Mouse (Mus musculus) hindbrain, embryonic 14.5 days (tissue): ENCODE results near the gene Sirt3. TPM values are rescaled to one million over a fixed set of nuclear protein-coding genes. Genes with fewer than 3 reads are reported as not detected.

Experiments
- ATAC-seq: fragments of 200-750 bp; cut with Nextera tagmentation; 2 replicates; pipeline ENCODE4 v1.8.0; 2017; ENCODE audit warnings: moderate number of reproducible peaks, mild to moderate bottlenecking, moderate TSS enrichment, moderate library complexity; ENCODE audit not compliant: low FRiP score
- DNase-seq: peaks from one replicate; pipeline ENCODE4 v3.0.0-alpha.2; 2015; ENCODE audit warnings: low spot score
- H3K27ac ChIP-seq: fragments of 300-500 bp; sonication (generic); 2 replicates; pipeline ENCODE4 v1.5.1; 2014; ENCODE audit warnings: mild to moderate bottlenecking, moderate library complexity
- H3K27me3 ChIP-seq: fragments of 300-500 bp; sonication (generic); 2 replicates; pipeline ENCODE4 v1.6.1; 2014; ENCODE audit warnings: mild to moderate bottlenecking, low read length, mixed read lengths; ENCODE audit not compliant: control insufficient read depth, insufficient read depth
- H3K36me3 ChIP-seq: fragments of 300-500 bp; sonication (generic); replicated peaks from 2 replicates; pipeline ENCODE4 v1.6.1; 2014; ENCODE audit not compliant: control insufficient read depth, insufficient read depth
- H3K4me1 ChIP-seq: fragments of 300-500 bp; sonication (generic); replicated peaks from 2 replicates; pipeline ENCODE4 v1.6.1; 2014; ENCODE audit warnings: antibody characterized with exemption, low read length, mixed read lengths; ENCODE audit not compliant: control insufficient read depth, insufficient read depth
- H3K4me2 ChIP-seq: fragments of 300-500 bp; sonication (generic); replicated peaks from 2 replicates; pipeline ENCODE4 v1.6.1; 2014; ENCODE audit warnings: mild to moderate bottlenecking, moderate library complexity
- H3K4me3 ChIP-seq: fragments of 300-500 bp; sonication (generic); replicated peaks from 2 replicates; pipeline ENCODE4 v1.5.1; 2014; ENCODE audit warnings: mild to moderate bottlenecking, low read length
- H3K9ac ChIP-seq: fragments of 300-500 bp; sonication (generic); 2 replicates; pipeline ENCODE4 v1.6.1; 2014
- H3K9me3 ChIP-seq: fragments of 300-500 bp; sonication (generic); 2 replicates; pipeline ENCODE4 v1.6.1; 2016; ENCODE audit warnings: low read length; ENCODE audit not compliant: control insufficient read depth
- WGBS: fragments of 180-500 bp; shearing (Covaris S2); extraction: QIAGEN DNeasy Blood & Tissue Kit; methylation state at CpG from one replicate; pipeline ENCODE4 v1.1.7; 2014; 5-methylcytosine and 5-hydroxymethylcytosine counted together
- polyA plus RNA-seq: library from polyadenylated mRNA; unstranded; fragments of >200 nt; fragmentation: Nextera tagmentation; extraction: Ambion mirVana; gene quantifications from 2 replicates; pipeline ENCODE4 v1.2.1, GENCODE M21; 2014

Gene Sirt3
- polyA plus RNA-seq, 1 experiment from 2014 or later, result 47.5 TPM

GRCm38 (mm10) chr7:140877364-140877763 is 4.7 kb downstream of the Sirt3 start:
- no peak overlapping the region for H3K27ac ChIP-seq
- H3K27me3 ChIP-seq, result no peaks in the 10 kb centered on the region
- peaks cover 30% of the 10 kb centered on the region for H3K36me3 ChIP-seq
- DNase-seq, result no peak
- peaks cover 8% of the 10 kb centered on the region for H3K4me1 ChIP-seq
- H3K9me3 ChIP-seq, result no peaks in the 10 kb centered on the region
- 84% methylated on average over 6 of the region's 6 CpGs for WGBS
- ATAC-seq, result no peak
- no peak overlapping the region for H3K9ac ChIP-seq
- no peak overlapping the region for H3K4me3 ChIP-seq
- no peak overlapping the region for H3K4me2 ChIP-seq

GRCm38 (mm10) chr7:140874224-140874623 is 7.9 kb downstream of the Sirt3 start:
- H3K4me1 ChIP-seq, result no peaks in the 10 kb centered on the region
- no peak for ATAC-seq
- H3K9ac ChIP-seq, result no peak overlapping the region
- H3K4me3 ChIP-seq, result no peak overlapping the region
- H3K36me3 ChIP-seq, result peaks cover 35% of the 10 kb centered on the region
- no peak overlapping the region for H3K27ac ChIP-seq
- H3K9me3 ChIP-seq, result no peaks in the 10 kb centered on the region
- H3K27me3 ChIP-seq, result no peaks in the 10 kb centered on the region
- H3K4me2 ChIP-seq, result no peak overlapping the region
- DNase-seq, result no peak
- WGBS, result 91% methylated on average over 4 of the region's 4 CpGs

- H3K4me3 ChIP-seq, result no peak overlapping the region
- no peaks in the 10 kb centered on the region; the same call in 1 of the 2 replicates for H3K4me1 ChIP-seq
- no peak overlapping the region for H3K4me2 ChIP-seq
- DNase-seq (no peak), ATAC-seq (no peak)
- H3K9ac ChIP-seq, result no peak overlapping the region
- H3K36me3 ChIP-seq, result peaks cover 64% of the 10 kb centered on the region
- H3K27me3 ChIP-seq, result no peaks in the 10 kb centered on the region
- WGBS, result 93% methylated on average over 12 of the region's 12 CpGs
- no peak overlapping the region for H3K27ac ChIP-seq
- no peaks in the 10 kb centered on the region for H3K9me3 ChIP-seq
Measured at GRCm38 (mm10) chr7:140864761-140865160, 17.3 kb downstream of the Sirt3 start.

DNA sequence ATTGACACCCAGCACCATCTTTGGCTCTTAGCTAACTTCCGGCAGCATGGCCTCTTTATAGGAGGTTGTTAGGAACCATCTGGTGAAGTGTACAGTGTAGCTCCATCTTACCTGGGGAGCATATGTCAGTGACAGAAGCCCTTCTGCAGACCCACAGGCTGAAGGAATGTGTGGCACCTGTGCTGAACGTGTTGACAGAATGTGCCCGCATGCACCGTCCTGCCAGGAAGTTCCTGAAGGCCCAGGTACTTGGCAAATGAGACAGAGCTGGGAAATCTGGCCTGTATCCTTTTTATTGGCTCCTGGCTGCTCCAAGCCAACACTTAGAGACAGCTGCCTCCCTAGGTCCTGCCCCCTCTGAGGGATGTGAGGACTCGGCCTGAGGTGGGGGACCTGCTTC is 21.4 kb downstream of the Sirt3 start:
- Histone ChIP-seq H3K27ac (no peak overlapping the region), H3K4me3 (no peak overlapping the region), H3K36me3 (peaks cover 71% of the 10 kb centered on the region), H3K9ac (no peak overlapping the region), H3K4me1 (peaks cover 19% of the 10 kb centered on the region), H3K27me3 (no peaks in the 10 kb centered on the region), H3K9me3 (no peaks in the 10 kb centered on the region), H3K4me2 (no peak overlapping the region)
- DNase-seq (no peak), ATAC-seq (no peak)
- WGBS, result 89% methylated on average over 5 of the region's 5 CpGs

DNA sequence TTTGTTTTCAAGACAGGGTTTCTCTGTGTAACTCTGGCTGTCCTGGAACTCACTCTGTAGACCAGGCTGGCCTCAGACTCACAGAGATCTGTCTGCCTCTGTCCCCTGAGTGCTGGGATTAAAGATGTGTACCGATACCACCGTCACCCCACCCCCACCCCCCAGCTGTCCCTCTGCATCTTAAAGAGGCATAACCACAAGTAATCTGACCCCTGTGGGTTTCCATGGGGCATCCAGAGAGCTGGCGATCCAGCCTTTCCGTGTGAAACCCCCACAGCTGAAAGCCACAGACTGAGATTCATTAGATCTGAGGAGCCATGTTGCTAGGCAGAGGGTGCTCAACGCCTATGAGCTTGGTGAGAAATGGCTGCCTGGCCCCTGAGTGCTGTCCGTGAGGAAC is 22.1 kb downstream of the Sirt3 start:
- no peak for ATAC-seq

GRCm38 (mm10) chr7:140858746-140859145 is 23.4 kb downstream of the Sirt3 start:
- Histone ChIP-seq H3K9ac (peak overlapping the region; percentile 38; the same call in 1 of the 2 replicates), H3K4me1 (peaks cover 27% of the 10 kb centered on the region), H3K9me3 (no peaks in the 10 kb centered on the region), H3K4me2 (peak overlapping the region; percentile 83), H3K4me3 (peak overlapping the region; percentile 83), H3K27ac (no peak overlapping the region), H3K27me3 (no peaks in the 10 kb centered on the region), H3K36me3 (peaks cover 64% of the 10 kb centered on the region)
- ATAC-seq (no peak), DNase-seq (no peak)
- WGBS, result 94% methylated on average over 8 of the region's 8 CpGs

More for the DNA sequence above, 22.1 kb downstream of the Sirt3 start:
- Histone ChIP-seq H3K9me3 (no peaks in the 10 kb centered on the region), H3K9ac (no peak overlapping the region), H3K4me2 (no peak overlapping the region), H3K4me1 (peaks cover 25% of the 10 kb centered on the region), H3K27ac (no peak overlapping the region), H3K36me3 (peaks cover 65% of the 10 kb centered on the region), H3K4me3 (no peak overlapping the region), H3K27me3 (no peaks in the 10 kb centered on the region)
- 73% methylated on average over 6 of the region's 6 CpGs for WGBS
- no peak for DNase-seq

DNA sequence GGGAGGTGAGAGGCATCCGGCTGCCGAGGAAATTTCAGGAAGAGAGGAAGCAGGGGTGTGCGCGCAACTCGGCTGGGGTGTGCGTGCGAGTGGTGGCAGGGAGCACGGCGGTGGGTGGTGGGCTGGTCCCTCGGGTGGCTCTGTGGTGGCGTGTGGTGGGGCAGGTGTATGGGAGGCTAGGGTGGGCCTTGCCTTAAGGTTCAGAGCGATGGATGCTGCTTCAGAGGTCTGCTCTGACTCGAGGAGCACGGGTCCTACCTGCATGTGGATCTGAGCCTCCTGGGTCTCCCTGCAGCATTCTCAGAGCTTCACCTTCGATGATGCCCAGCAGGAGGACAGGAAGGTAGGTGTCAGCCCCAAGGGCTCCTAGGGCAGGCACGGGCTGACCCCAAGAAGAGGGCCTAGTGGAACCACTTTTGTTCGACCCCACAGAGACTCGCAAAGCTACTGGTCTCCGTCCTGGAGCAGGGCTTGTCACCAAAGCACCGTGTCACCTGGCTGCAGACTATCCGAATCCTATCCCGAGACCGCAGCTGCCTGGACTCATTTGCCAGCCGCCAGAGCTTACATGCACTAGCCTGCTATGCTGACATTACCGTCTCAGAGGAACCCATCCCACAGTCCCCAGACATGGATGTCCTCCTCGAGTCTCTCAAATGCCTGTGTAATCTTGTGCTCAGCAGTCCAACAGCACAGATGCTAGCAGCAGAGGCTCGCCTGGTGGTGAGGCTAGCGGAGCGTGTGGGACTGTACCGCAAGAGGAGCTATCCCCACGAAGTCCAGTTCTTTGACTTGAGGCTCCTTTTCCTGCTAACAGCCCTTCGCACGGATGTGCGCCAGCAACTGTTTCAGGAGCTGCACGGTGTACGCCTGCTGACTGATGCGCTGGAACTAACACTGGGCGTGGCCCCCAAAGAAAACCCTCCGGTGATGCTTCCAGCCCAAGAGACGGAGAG is 24.3 kb downstream of the Sirt3 start, which contains the start of gene Bet1l:
TSS of gene Bet1l (minus strand) at position 28 of the 956 bp plus-strand sequence.
- 37% methylated on average over 40 of the region's 40 CpGs for whole genome bisulfite sequencing
- Histone ChIP-seq H3K27me3 (no peaks in the 10 kb centered on the region), H3K36me3 (peaks cover 64% of the 10 kb centered on the region), H3K27ac (peak within 1 kb of the TSS; percentile 89), H3K4me2 (peak within 1 kb of the TSS; percentile 83), H3K4me1 (peaks cover 27% of the 10 kb centered on the region), H3K9me3 (no peaks in the 10 kb centered on the region), H3K9ac (peak within 1 kb of the TSS; percentile 97), H3K4me3 (peak within 1 kb of the TSS; percentile 83)
- DNase-seq, result no peak
- peak; percentile 49 for ATAC-seq

GRCm38 (mm10) chr7:140856785-140857549 is 25.1 kb downstream of the Sirt3 start, which contains the start of gene Ric8a:
TSS of gene Ric8a (plus strand) at chr7:140856957.
- peak; percentile 78 for ATAC-seq
- H3K9ac ChIP-seq, result peak within 1 kb of the TSS; percentile 97
- peaks cover 27% of the 10 kb centered on the region for H3K4me1 ChIP-seq
- DNase-seq, result peak; percentile 70
- WGBS, result 0% methylated on average over 49 of the region's 50 CpGs
- peak within 1 kb of the TSS; percentile 83 for H3K4me3 ChIP-seq
- no peaks in the 10 kb centered on the region for H3K9me3 ChIP-seq
- peak within 1 kb of the TSS; percentile 83 for H3K4me2 ChIP-seq
- H3K36me3 ChIP-seq, result peaks cover 64% of the 10 kb centered on the region
- no peaks in the 10 kb centered on the region for H3K27me3 ChIP-seq
- H3K27ac ChIP-seq, result peak within 1 kb of the TSS; percentile 89
